Mouse (Mus musculus): ENCODE measurements at regions not wholly inside any gene's neighbourhood (a gene's known extent, or its start where the extent isn't known, plus 50 kb on each side); places are given as distances from the start of the nearest gene placed in this dataset.

- peak in 1 of 2 experiments; percentile 6 for DNase-seq (ENCODE audit: low spot score in 2 of 2)
These were observed 56.1 kb upstream of the Gap43 start for GRCm38 (mm10) chr16:42396596-42396995.
